Mouse (Mus musculus) monocyte, adult 2 months (primary cell): ENCODE results near the gene Mrpl53.

Experiments used
- DNase-seq, 2 experiments: peaks; one replicate each; pipeline ENCODE4 v3.0.0; 2022; ENCODE audit warnings: low spot score in 2 of 2, low read depth in 1 of 2

The Mrpl53 gene

GRCm38 (mm10) chr6:83108762-83109668 lies at the start of gene Mrpl53:
Mrpl53 (plus strand) TSS chr6:83109040.
- peak in 1 of 2 experiments; percentile 51 for DNase-seq

- no peak for DNase-seq
Measured at GRCm38 (mm10) chr6:83065995-83066394, 42.8 kb upstream of the Mrpl53 start.

- DNase-seq, result no peak
Measured at GRCm38 (mm10) chr6:83066441-83066840, 42.4 kb upstream of the Mrpl53 start.

GRCm38 (mm10) chr6:83068221-83068620 lies 40.6 kb upstream of the Mrpl53 start:
- no peak for DNase-seq

GRCm38 (mm10) chr6:83068706-83069487 lies 39.9 kb upstream of the Mrpl53 start:
- DNase-seq, result no peak

- DNase-seq, result no peak
Measured at GRCm38 (mm10) chr6:83069488-83070246, 39.2 kb upstream of the Mrpl53 start.

- DNase-seq, result no peak
Measured at GRCm38 (mm10) chr6:83070247-83070310, 38.8 kb upstream of the Mrpl53 start, which contains the start of gene Tlx2. Tlx2 (minus strand) TSS chr6:83070293.

- peak in 1 of 2 experiments; percentile 17 for DNase-seq
Measured at GRCm38 (mm10) chr6:83070311-83071219, 38.3 kb upstream of the Mrpl53 start.

- no peak for DNase-seq
Measured at GRCm38 (mm10) chr6:83071220-83071619, 37.6 kb upstream of the Mrpl53 start.

- no peak for DNase-seq
Measured at GRCm38 (mm10) chr6:83074979-83075378, 33.9 kb upstream of the Mrpl53 start.

GRCm38 (mm10) chr6:83077630-83078323 lies 31.1 kb upstream of the Mrpl53 start, which contains the start of gene Pcgf1:
Pcgf1 (plus strand) TSS chr6:83077869.
- no peak for DNase-seq

- peak; percentile 96 to 98 for DNase-seq
Measured at GRCm38 (mm10) chr6:83078324-83078858, 30.4 kb upstream of the Mrpl53 start.

- no peak for DNase-seq
Measured at GRCm38 (mm10) chr6:83080210-83080609, 28.6 kb upstream of the Mrpl53 start.

GRCm38 (mm10) chr6:83083497-83083896 lies 25.3 kb upstream of the Mrpl53 start:
- no peak for DNase-seq

GRCm38 (mm10) chr6:83084477-83084876 lies 24.4 kb upstream of the Mrpl53 start:
- DNase-seq, result no peak

- DNase-seq, result no peak
Measured at GRCm38 (mm10) chr6:83086121-83087035, 22.5 kb upstream of the Mrpl53 start, which contains the start of gene Lbx2. Lbx2 (plus strand) TSS chr6:83086367.

GRCm38 (mm10) chr6:83087205-83087925 lies 21.5 kb upstream of the Mrpl53 start:
- DNase-seq, result no peak

- no peak for DNase-seq
Measured at GRCm38 (mm10) chr6:83087926-83088260, 20.9 kb upstream of the Mrpl53 start.
